Mouse (Mus musculus) brain, embryonic 18.5 days (tissue): ENCODE measurements around the gene Klhl36.

Source experiments
- DNase-seq: peaks from one replicate; pipeline ENCODE4 v3.0.0-alpha.2; 2012; ENCODE audit warnings: low read depth, low spot score

Gene Klhl36

DNA sequence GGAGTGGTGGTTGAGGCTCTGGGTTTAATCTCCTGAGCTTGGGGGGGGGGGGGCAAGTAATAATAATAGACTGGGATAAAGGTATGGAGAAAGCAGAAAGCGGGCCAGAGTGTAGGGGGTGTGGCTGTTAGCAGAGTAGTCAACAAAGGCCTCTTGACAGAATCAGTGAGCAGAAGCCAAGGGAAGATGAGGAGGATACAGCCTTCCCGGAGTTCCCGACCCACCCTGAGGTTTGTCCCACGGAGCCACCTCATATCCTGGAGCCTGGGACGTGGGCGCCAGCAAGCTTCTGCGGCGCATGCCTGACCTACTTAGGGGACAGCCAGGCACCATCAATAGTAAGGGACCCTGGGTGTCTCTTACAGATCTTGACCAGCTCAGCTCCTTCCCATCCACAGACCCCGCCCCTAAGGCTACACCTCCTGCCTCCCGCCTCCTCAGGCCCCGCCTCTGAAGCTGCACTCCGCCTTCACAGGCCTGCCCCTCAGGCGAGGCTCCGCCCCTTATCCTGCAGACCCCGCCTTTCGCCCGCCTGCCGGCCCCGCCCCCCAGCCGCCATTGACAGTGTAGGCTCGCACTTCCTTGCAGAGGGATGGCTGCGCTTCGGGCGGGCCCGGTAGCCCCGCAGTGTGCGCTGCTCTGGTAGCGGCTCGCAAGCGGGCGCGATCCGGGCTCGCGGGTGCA, at the start of gene Klhl36:
Gene Klhl36, plus strand, starts transcription at position 561 of the 684 bp plus-strand sequence.
- peak; percentile 82 for DNase-seq

DNA sequence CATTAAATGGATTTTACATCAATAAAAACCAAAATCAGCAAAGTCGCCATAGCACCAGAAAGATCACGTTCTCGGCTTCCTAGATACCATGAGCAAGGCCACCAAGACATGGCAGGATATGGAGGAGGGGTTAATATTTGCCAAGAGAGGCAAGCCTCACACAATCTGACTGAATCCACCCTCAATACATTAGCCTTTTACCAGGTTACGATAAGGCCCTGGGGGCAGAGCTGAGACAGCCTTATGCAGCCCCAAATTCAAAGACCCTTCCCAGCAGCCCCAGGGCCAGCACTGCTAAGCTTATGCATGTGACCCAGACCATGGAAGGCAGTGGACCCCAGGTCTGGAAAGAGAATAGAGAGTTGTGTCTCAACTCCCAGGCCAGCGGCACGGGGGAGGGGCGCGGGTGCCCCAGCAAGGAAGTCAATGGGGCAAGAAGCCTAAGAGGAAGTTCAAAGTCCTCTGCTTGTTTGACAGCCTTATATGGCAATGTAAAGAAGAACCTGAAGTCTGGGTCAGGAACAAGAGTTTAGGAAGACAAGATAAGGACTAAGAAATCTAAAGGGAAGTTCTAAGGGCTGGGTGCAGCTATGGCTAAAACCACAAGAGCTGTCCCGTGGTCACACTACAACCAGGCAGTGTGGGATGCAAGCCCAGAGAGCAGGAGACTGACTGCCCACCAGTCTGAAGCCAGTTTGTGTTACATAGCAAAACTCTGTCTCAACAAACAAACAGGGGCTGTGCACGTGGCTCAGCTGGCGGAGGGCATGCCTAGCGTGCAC, 49.2 kb upstream of the Klhl36 start:
- DNase-seq = no peak

DNA sequence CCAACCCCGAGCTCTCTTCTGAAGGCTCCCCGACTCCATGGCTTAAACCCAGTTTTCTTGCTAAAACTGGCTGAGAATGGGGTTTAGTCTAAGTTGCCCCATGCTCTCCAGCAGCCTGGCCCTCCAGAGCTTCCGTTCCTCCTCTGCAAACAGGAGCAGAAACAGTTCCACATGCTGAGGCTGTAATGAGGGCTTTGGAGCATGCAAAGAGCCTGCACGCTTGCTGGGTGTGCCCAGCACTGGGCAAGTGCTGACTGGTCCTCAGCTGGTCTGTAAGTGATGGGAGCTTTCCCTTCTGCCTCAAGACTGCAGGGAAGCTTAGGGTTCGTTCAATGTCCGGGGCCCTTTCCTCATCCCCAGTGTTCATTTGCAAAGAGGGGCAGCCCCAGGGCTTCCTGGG, 45.8 kb upstream of the Klhl36 start:
- DNase-seq = no peak

DNA sequence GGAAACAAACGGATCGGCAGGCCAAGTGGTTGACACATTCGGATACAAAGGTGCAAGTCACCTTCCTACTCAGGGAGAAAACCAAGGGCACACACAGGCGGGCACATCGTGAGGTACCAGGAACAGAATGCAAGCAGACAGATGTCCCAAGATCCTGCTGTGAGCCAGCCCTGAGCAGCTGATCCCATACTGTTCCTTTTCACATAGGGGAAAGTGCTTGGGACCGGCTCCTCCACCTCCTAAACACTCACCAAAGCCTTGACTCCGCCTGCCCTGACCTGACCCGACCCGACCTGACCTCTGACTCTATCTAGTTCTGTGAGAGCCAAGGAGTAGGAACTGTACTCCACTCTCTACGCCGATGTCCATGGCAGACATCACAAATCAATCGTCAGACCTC, 44.6 kb upstream of the Klhl36 start:
- DNase-seq = no peak

DNA sequence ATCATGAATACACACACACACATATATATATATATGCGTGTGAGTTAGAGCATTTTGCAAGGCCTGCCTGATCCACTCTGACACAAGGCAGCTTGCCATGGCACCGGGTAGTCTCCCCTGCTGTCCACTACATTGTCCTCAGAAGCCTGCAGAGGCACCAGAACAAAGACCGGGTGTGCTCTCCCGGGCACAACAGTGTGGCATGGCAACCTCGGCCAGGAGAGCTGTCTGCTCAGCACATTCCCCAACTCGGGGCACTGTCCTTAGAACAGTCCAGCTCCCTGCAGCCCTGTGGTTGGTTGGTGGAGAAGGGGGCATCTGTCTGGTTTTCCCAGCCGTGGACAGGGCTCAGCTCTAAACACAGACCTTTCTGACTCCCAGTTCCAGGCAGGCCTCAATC, 42.8 kb upstream of the Klhl36 start:
- DNase-seq = no peak

DNA sequence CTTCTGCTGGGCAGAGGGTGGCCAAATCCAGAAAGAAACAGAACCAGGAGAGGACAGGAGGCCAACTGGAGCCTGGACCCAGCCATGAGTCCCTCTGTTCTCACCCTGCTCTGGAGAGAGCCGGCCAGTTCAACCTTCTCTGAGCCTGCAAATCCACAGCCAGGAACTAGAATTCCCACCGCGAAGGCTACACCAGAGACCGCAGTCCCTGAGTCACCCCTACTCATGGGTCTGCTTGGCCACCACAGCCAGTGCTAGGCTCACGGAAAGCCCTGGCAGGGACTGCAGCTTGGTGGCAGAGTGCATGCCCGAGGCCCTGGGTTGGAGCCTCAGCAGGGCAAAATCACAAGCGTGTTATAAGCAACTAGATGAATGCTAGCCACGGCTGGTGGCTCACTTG, 42.1 kb upstream of the Klhl36 start:
- no peak for DNase-seq

DNA sequence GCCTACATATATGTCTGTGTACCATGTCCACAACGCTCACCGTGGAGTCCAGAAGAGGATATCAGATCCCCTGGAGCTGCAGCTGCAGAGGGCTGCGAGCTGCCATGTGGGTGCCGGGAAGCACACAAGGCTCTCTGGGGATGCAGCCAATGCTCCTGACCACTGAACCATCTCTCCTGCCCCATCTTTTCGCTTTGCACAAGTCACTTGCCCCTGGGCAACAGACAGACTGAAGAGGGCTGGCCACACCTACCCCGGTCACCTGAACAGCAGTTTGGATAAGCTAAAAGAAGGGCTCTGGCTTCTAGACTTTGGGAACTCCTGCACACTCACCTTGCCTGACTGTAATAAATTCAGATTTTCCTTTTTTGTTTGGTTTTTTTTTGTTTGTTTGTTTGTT, 40.4 kb upstream of the Klhl36 start:
- no peak for DNase-seq

DNA sequence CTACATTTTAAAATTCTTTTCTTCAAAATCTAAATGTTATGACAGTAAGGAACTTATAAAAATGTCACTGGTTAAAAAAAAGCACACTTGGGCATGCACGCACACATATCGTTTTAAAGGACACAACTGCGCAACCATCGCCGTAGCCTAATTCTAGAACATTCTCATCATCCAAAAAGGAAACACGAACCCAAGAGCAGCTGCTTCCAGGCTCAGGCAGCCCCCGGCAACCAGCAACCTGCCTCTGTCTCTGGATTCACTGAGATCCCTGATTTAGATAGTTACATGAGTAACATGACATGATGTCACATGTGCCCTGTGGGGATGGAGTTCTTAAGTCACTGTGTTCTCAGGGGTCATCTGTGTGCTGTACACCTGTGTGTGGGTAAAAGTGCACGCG, 38.8 kb upstream of the Klhl36 start:
- DNase-seq = no peak

DNA sequence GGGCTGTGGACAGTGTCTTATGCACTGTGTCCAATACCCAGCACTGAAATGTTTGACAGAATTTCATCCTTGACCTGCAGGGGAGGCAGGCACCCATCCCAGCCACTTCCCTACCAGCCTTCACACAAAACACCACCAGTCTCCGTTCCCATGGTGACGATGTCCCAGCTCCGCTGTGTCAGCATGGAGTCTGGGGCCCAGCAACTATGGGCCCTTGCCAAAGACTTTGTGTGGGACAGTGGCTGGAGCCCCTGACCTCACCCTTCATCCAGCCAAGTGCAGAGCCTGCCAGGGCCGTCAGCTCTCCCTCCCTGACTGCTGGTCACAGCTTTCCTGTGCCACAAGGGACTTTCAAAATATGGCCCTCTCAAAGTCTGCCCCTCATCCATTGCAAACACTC, 38.0 kb upstream of the Klhl36 start:
- no peak for DNase-seq

DNA sequence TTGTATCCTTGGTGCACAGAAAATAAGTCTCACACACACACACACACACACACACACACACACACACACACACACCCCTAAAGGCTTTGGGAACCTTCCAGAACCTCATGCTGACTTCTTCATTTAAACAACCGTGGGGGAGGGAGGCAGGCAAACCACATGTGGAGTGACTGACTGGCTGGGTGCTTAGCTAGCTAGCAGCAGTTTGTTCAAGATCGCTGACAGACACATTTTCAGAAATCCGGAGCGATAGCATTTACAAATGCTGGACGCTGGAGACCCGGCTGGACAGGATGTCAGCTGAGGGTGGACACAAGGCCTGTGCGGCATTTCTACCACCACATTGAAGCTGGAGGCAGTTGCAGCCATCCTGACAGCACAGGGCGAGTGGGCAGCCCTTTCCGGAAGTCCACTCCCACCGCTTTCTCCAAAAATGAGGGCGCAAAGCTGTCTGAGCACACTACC, 37.2 kb upstream of the Klhl36 start:
- DNase-seq = no peak

DNA sequence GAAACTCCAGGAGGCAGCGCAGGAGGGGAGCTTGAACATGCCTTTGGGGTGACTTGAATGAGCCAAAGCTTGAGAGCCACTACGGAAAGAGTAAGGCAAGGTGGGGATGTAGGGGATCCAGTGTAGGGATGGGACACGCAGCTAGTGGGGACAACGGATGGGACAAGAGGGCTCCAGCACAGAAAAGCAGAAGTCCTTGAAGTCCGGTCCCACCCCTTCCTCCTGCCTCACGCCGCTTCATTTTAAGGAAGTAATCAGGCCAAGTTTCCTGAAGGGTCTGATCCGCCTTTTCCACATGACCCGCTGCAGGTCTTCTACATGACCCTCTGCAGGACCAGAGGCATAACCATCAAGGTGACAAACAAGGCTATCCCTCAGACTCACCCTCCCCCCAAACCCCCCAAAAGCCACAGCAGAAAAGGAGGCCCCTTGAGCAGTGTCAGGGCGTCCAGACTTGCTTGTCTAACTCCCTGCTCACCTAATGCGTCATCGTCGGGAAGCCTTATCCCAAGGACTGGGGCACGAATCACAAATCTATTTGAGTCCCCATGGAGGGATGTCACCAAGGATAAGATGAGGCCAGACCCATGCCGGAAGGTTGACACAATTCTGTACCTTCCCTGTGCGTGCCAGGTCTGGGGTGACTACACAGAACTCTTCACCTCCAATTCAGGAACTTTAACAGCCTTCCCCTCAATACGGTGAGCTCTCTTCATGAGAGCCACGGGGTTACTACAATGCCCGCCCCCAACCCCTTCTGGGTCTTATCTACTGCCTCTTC, 35.9 kb upstream of the Klhl36 start:
- DNase-seq = no peak

DNA sequence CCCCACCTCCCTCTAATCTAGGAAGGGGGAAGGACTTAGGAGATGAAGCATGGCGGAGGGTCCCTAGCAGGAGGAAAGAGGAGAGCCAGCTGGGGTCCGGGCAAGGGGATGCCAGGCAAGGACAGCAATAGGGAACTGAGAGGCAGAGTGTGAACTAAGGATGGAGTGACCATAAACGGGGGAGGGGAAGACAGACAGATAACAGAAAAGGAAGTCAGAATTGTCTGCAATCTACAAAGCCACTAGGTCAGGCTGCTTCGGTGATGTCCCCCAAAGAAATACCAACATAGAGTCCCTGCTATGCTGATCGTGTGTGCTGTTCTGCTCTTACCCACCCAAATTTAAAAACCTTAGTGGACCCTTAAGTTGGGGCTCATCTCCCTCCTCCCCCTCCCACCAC, 35.1 kb upstream of the Klhl36 start:
- DNase-seq = no peak

DNA sequence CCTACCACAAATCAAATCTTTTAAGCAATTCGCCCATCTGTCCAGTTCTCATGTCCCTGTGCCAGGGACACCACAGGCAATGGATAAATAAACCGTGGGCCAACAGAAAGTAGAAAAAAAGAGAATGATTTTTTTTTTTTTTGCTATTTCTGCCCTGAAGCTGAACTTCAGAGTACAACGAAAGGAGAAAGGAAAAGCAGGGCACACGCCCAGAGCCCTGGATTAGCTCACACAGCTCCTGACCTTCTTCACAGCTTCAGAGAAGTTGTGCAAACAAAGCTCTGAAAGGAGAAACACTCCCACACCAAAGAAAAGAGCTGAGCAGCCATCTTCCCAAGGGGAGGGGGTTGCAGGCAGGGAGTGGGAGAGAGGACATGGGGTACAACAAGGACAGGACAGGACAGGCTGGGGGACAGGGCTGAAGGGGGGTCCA, 34.3 kb upstream of the Klhl36 start:
- DNase-seq = no peak

DNA sequence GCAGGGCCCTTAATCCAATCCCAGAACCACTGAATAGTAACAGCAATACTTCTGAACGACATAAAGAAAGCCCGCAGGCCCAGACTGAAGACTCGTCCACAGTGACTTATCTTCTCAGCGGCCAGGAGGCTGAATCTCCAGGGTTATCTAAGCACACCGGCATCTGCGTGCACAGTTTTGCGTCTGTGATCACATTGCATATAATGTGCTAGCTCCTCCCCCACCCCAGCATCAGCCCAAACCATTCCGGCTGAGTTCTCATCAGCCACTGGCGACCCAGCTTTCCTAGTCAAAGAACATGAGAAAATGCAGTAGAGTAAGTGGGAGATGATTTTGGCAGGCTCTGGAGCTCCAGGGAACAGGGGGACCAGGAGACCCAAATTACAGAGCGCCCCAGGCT, 33.1 kb upstream of the Klhl36 start:
- DNase-seq = no peak

DNA sequence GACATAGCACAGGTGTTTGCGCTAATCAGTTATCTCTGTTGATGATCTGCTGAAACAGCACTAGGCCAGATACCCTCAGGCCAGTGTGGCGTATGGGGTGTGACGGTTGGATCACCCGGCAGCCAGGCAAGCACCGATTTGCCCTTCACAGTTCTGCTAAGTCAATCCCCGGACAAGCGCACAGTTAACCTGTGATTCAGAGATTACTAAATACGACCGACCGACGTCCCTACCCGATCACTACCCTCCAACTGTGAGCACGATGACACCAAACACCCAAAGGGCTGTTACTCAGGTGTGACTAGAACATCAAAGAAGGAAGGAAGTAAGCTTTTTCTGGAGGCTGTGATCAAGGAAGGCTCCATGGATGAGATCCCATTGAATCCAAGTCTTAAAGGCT, 32.6 kb upstream of the Klhl36 start:
- DNase-seq = no peak

DNA sequence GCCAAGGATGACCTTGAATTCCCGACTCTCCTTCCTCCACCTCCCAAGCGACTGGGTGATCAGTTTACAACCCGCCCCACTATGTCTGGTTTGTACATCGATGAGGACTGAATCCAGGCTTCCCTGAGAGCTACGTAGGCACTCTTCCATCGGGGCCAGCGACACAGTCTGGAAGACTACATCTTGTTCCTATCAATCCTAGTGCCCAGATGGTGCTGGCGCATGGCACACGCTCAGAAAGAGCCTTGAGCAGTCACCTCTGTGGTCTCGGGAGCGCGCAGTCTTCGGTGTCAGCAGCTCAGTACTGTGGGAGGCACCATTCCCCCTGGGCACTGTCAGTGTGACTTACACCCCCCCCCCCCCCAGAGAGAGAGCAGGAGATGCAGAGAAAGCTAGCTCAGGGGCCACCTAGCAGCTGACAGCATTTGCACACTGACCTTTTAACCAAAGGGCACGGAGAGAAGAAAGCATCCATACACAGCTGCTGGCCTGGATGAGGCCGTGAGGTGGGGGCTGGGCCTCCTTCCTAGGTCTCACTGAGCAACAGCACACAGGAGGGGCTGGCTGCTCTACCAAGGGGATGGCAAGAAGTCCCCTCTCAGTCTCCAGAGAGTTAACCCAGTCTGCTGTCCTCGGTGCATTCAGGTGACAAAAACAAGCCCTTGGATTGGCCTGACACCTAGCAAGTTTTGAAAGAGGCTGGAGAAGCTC, 32.0 kb upstream of the Klhl36 start:
- DNase-seq = no peak

DNA sequence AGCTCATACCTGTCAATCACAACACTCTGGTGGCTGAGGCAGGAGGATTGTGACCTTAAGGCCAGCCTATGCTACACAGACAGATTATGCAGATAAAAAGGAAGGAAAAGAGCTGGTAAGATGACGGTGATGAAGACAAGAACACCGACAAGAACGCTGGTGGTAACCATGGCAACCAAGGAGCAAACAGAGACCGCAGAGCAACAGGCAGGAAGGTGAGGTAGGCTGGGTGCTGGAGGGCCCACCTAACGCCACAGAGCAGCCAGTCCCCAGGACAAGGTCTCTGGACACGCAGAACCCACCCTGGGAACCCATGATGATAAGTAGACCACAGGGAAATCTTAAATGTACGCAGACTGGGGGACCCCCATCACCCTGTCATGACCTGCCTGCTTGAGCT, 31.5 kb upstream of the Klhl36 start:
- DNase-seq = no peak

DNA sequence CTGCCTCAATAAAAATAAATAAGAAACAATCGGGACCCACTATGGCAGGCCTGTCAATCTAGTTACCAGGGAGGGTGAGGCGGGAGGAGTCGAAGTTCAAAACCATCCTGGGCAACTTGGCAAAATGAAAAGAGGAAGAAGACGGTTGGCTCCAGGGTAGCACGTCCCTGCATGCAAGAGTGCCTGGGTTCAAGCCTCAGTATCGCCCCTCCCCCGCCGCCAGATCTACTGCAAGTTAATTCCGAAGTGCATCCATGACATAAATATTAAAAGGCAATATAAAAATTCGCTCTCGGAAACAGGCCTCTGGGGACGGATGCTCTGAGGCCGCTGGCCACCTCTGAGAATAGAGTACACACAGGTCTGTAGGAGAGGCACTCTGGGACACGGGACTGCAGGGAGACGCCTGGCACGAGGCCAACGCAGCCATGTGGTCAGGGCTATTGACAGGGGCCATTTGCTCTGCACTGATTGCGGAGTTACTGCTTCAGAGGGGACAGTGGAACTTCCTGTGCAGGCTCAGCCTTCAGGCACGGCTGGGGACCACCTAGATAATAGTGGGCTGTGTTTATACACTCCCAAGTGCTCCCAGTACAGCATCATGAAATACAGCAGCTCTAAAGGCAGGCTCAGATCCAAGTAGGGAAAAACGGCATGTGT, 30.6 kb upstream of the Klhl36 start:
- DNase-seq = no peak

DNA sequence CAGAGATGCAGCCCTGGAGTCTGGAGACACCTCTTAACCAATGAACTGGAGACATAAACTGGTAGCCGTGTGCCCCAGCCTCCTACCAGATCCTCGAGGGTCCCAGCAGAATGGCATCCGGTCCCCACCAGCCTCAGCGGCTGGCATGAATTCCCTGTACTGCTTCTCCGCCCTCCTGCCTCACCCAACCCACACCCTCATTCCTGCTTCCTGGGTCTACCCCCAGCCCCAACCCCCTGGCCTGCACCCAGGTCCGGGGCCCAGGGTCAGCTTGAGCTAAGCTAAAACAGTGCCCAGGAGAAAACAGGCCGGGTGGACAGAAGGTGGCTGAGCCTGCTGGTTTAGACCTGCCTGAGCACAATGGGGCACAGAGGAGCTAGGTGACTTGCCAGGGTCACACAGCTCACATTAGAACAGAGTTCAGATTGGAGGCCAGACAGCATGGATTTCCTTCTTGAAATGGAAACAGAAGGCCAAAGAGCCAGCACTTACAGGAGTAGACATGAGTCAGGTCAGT, 29.9 kb upstream of the Klhl36 start:
- DNase-seq = no peak

DNA sequence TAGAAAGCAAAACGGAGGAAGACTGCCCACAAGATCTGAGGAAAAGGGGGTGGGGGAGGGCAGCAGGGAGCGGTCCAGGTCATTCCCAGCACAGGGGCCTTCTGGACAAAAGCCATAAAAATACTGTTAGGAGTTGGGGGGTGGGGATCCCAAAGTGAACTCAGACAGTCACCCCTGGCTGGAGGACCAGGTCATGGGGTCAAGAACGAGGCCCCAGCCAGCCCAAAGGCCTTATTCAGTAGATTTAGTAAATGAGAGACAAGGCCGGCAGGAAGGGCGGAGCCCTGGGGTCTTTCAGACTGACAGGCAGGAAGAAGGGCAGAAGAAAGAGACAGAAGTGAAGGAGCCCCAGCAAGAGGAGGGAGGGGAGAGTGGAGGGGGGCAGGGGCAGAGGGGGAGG, 29.1 kb upstream of the Klhl36 start:
- DNase-seq = no peak

DNA sequence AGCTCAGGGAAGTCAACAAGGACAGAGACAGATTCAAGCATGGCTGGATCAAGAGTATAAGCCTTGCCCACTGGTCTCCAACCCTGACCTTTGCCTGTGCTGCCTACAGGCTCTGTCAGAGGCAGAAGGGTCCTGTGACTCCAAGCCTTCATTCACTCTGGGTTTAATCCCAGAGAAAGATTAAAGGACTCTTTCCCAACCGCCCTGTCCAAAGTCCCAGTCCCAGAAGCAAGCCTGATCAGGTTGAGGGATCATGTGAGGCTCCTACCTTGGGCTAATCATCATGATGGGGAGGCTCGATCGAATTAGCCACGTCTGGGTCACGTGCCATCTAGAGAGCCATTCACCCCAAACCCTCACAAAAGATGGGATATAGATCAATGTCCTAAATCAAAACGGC, 27.4 kb upstream of the Klhl36 start:
- DNase-seq = no peak
